Mouse (Mus musculus) spleen, adult 18-20 months (tissue): ENCODE measurements around the gene Scaf8.
"Not testable (repeated sequence)": the region's sequence is repeated elsewhere in the genome, so short reads cannot be mapped to it uniquely, and the experiment has no call there.

ENCODE experiments used
- DNase-seq, 2 experiments: peaks; one replicate each; pipeline ENCODE4 v3.0.0; 2022; ENCODE audit warnings: mixed read lengths in 2 of 2

The Scaf8 gene

DNA sequence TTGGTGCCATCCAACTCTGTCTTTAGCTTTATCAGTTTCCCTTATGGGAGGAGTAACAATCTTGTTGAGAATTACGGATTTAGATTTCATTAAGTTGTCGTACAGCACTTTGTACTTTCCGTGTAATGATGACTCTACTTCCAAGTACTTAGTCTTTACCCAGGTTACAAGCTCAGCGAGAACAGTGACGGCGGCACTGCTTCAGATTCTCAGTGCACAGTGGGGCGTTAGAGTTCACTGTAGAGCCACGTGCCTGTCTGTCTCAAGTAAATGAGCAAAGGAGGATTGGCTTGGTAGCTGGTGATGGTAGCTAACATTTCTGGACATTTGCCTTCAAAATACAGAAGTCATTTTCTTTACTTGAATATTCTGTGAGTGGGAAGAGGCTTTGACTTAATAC lies 6.2 kb downstream of the Scaf8 start:
- DNase-seq: not testable (repeated sequence)

DNA sequence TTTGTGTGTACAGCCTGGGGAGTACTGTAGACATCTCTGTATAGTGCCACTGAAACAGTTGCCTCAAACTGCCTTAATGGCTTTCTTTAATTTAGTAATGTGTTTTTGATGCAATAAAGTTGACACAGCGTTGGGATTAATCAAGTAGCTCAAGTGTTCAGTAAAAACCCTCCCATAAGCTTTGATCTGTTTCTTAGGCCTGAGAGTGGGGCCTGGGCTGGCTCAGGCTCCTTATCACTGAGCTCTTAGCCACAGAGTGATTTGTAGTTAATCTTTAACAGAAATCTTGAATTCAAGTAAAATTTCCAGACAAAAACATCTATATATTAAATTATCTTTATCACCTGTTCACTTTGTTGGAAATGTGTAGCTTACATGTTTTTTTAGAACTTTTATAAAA lies 8.8 kb downstream of the Scaf8 start:
- not testable (repeated sequence) for DNase-seq

- no peak for DNase-seq
Observed at GRCm38 (mm10) chr17:3128716-3129115, 13.9 kb downstream of the Scaf8 start.

DNA sequence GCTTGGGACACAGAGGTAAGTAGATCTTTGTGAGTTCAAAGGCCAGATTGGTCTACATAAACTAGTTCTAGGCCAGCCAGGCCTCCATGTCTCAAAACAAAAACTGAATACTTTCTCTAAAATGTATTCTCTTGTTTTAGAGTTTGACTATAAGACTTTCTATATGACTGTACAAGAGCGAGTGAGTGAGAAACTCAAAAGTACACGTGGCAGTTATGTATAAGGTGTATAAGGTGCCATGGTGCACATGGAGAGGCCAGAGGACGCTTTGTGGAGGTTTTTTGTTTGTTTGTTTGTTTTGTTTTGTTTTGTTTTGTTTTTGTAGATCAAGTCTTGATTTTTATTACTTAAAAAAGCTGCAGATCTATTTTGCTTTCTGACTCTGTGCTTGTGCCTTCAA lies 15.0 kb downstream of the Scaf8 start:
- DNase-seq: no peak

GRCm38 (mm10) chr17:3135346-3135745 lies 20.6 kb downstream of the Scaf8 start:
- no peak for DNase-seq

GRCm38 (mm10) chr17:3136127-3136526 lies 21.4 kb downstream of the Scaf8 start:
- no peak for DNase-seq

- DNase-seq: no peak
Observed at GRCm38 (mm10) chr17:3138387-3138786, 23.6 kb downstream of the Scaf8 start.

DNA sequence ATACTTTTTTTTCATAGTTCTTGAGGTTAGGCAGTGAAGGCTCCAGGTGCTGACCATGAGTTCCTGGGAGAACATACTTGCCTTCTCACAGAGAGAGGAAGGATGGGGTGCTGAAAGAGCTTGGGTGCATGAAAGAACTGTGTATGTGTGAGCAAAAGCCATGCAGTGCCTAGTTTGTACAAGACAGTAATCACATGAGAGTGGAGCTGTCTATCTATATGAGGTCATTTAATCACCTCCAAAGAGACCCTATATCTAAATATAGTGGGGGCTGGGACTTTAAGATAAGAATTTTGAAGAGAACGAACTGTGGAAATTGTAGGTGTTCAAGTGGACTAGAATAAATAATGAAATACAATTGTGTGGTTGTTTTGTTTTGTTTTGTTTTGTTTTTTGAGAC lies 25.3 kb downstream of the Scaf8 start:
- no peak for DNase-seq

DNA sequence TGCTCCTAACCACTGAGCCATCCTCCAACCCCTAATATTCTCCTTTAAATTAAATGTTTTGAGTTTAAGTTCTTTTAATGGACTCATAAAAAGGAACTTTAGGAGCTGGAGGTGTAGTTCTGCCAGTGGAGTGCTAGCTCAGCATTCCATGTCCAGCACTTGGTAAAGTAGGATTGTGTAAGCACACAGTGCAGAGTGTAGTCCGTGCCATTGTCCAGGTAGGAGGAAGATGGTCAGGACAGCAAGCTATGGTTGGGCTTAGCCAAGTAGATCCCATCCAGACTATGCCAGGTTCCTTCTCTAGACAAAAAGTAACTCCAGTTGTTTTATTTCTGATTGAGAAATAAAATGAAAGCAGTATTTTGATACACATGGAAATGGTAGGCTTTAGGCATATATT lies 34.1 kb downstream of the Scaf8 start:
- no peak for DNase-seq

GRCm38 (mm10) chr17:3149541-3149940 lies 34.8 kb downstream of the Scaf8 start:
- DNase-seq: no peak

DNA sequence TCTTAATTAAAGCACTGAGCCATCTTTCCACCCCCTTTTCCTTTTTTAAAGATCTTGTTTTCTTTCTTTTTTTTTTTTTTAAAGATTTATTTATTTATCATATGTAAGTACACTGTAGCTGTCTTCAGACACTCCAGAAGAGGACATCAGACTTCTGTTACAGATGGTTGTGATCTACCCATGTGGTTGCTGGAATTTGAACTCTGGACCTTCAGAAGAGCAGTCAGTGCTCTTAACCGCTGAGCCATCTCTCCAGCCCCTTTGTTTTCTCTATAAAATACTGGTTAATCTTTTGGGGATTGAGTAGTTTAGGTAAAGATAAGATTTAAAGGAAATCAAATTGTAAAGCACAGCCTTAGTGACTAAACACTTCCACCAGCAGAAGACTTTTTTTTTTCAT lies 35.9 kb downstream of the Scaf8 start:
- DNase-seq: not testable (repeated sequence)

DNA sequence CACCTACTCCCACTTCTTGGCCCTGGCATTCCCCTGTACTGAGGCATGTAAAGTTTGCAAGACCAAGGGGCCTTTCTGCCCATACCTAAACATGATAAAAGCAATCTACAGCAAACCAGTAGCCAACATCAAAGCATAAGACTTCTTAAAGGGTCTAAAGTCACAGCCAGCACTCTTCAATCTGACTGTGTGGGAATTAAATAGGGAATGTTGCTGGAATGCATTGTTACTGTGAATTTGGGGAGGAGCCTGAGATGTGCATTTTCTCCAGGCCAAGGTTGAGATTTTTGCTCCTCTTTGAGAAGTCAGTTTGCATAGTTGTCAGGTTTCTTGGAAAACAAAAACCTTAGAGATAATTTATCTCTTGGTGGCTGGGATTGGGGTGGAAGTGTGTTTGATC lies 36.4 kb downstream of the Scaf8 start:
- DNase-seq: no peak

DNA sequence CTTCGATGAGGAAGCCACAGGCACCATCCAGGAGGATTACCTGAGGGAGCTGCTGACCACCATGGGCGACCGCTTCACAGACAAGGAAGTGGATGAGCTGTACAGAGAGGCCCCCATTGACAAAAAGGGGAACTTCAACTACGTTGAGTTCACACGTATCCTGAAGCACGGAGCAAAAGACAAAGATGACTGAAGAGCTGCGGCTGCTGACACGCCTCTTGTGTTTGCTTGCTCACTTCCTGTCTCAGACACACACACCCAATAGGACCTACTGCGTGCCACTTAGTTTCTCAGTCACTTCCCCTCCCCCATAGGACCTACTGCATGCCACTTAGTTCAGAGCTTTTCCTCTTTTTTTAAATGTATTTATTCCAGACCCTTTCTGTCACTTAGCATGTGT lies 41.4 kb downstream of the Scaf8 start:
- DNase-seq: peak in 1 of 2 experiments; percentile 10

GRCm38 (mm10) chr17:3157016-3157415 lies 42.2 kb downstream of the Scaf8 start:
- DNase-seq: no peak

GRCm38 (mm10) chr17:3162905-3163304 lies 48.1 kb downstream of the Scaf8 start:
- DNase-seq: no peak

DNA sequence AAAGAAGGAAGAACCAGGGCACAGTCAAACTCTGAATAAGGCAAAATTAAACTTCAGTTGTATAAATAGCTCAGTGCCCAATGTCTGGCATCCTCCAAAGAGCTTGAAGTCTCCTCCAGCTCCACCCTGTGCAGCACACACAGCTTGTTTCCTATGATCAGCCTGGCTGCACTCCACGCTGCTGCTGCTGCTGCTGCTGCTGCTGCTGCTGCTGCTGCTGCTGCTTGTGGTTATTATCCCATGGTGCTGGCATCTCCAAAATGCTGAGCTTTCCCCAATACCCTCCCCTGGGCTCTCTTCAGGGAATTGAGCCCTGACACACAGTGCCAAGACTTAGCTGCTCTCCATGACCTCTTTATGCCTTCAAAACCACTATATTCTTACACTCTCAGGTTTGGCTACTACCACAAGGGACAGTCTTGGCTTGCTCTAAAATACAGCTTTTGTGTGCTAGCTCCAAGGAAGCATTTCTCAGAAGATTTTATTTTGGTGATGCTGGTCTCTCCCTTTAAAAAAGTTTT lies 65.7 kb downstream of the Scaf8 start:
- not testable (repeated sequence) for DNase-seq

DNA sequence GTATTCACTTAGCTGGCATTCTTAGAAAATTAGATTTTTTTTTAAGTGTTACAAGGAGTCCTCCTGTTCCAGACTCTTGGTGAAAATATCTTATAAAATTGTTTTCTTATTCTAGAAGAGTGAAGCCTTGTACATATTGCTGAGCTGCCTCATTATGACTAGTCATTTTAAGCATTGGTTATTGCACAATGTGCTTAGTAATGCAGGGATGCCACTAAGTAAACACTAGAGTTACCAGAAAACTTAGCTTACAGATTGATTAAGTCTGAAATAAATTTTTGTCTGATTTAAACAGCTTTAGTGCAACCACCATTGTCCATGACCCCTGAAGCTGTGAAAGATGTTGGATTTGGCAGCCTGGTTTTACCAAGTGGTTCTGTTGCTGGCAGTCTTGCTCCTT lies 80.7 kb downstream of the Scaf8 start:
- DNase-seq: not testable (repeated sequence)

GRCm38 (mm10) chr17:3200328-3200727 lies 85.6 kb downstream of the Scaf8 start:
- no peak for DNase-seq

- no peak for DNase-seq
Observed at GRCm38 (mm10) chr17:3203916-3204315, 89.1 kb downstream of the Scaf8 start.

DNA sequence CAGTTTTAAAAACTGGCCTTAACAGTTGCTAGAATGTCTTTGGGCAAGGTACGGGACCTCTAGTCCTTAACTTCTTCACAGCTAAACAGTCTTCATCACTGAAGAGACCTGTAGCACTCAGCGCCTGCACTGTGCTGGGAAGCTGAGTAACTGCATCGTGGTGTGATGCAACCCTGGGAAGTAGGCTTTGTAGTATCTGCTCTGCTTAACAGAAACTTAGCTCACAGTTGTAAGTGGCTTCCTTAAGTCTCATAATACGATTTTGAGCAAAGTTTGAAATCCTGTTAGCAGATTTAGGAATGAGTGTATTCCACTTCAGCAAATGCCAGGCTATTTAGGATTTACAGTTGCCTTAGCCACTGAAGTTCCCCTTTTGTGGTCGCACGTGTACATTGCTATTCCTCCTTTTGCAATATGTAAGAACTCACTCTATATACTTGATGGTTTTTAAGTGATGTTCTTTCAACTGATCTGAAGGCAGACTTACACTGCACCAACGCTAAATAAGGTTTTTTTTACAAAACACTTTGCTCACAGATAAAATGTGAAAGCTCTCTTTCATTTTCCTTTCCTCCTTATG lies 90.1 kb downstream of the Scaf8 start:
- no peak for DNase-seq

- no peak for DNase-seq
Observed at GRCm38 (mm10) chr17:3206527-3207398, 92.0 kb downstream of the Scaf8 start.

GRCm38 (mm10) chr17:3207529-3208240 lies 92.9 kb downstream of the Scaf8 start:
- no peak for DNase-seq

DNA sequence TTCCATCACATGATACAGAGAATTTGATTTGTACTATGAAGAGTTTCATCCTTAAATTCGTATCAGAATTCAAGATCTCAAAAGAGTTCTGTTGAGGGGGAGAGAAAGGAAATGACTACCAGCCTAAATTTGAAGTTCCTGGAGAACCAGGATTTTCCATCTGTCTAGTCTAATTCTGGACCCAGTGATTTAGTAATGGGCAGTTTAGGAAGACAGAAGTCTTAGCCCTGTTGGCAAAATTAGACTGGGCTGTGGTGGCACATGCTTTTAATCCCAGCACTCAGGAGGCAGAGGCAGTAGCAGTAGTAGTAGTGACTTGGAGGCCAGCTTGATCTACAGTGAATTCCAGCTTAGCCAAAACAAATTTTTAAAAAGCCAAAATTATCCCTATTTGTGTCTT lies 93.7 kb downstream of the Scaf8 start:
- DNase-seq: no peak

DNA sequence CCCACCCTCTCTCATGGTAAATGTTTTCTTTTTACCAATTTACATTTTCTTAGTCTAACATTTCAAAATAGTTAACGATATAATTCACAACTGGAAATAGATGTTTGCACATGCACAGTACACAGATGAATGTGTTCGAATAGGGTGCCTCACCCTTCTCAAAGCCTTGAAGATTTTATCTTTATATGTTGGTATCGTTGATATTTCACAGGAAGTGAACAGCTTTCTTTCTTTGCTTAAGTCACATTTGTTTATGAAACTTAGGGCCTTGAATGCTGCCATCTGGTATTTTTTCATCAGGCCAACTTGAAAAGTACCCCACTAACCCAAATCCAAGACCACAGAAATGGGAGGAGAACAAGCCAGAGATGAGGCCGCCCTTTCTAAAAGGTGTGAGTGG lies 94.8 kb downstream of the Scaf8 start:
- DNase-seq: no peak
